In the genomic region with DNA sequence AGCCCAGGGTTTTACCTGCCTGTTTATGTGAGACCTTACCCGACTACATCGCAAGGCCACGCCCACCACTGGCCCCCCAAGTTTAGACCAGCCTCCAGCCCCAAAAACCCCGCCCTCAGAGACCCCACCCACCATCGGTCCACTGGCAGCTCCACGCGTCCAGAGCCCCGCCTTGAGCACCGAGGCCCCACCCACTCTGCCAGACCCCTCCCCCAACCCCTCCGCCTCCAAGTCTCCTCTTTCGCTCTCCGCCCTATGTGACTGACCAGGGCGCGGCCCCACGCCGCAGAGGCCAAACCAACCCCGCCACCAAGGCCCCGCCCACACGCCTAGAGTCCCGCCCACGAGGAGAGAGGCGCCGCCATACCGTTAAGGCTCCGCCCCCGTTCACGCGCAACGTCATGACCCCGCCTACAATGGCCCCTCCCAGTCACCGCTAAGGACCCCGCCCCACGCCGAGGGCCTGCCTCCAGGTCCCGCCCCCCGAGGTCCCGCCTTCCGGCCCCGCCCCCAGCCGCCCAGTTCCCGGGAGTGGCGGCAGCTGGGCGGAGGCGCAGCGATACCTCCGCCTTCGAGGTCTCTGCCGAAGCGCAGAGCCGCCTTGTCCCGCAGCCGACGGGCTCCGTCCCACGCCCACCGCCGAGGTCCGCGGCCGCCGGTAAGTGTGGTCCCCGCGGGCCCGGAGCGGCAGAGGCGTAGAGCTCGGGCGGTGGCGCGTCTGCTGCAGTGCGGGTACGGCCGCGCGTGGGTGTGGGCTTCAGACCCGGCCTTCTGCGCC, we compare ENCODE assay signal across 8 mouse cellular contexts. TPM values are rescaled to one million over a fixed set of nuclear protein-coding genes. Genes with fewer than 3 reads are reported as not detected.
DNase-seq lines count a peak whose midpoint lies in the region; ATAC-seq and TF ChIP-seq lines count a peak whose summit lies in the region.

Gene Dop1b, plus strand, starts transcription at position 494 of the 778 bp plus-strand sequence.

- peak within 1 kb of the TSS; percentile 64 for H3K4me3 ChIP-seq in heart, embryonic 12.5 days
- H3K4me3 ChIP-seq in kidney, postnatal 0 days (replicated peaks; ENCODE audit: low read depth, low read length) = peak within 1 kb of the TSS; percentile 69
- peak within 1 kb of the TSS; percentile 87 for H3K4me3 ChIP-seq in liver, embryonic 11.5 days (ENCODE audit: low read depth, low read length)
- peak within 1 kb of the TSS; percentile 77 for H3K4me3 ChIP-seq in stomach, embryonic 14.5 days (ENCODE audit: low read depth, low read length)

- no peaks in the 10 kb centered on the region for H3K36me3 ChIP-seq in heart, embryonic 12.5 days
- no peaks in the 10 kb centered on the region for H3K36me3 ChIP-seq in kidney, postnatal 0 days (ENCODE audit: insufficient read depth, low read length)
- H3K36me3 ChIP-seq in liver, embryonic 11.5 days (ENCODE audit: control insufficient read depth, insufficient read depth, low read length) = no peaks in the 10 kb centered on the region
- H3K36me3 ChIP-seq in stomach, embryonic 14.5 days (ENCODE audit: control insufficient read depth, insufficient read depth, low read length) = no peaks in the 10 kb centered on the region

- DNase-seq in CD4-positive helper T cell, adult 2 months (ENCODE audit: low read depth, low spot score) = peak; percentile 97
- peak; percentile 91 for DNase-seq in brain, embryonic 18.5 days (ENCODE audit: low read depth, low spot score)
- DNase-seq in kidney, postnatal 0 days (ENCODE audit: low spot score) = peak; percentile 99
- DNase-seq in liver, embryonic 11.5 days (ENCODE audit: low spot score) = peak; percentile 100
- peak; percentile 98 for DNase-seq in naive thymus-derived CD4-positive, alpha-beta T cell, adult 2 months (ENCODE audit: low read depth)

- peak; percentile 80 for ATAC-seq in erythroid progenitor cell, adult 5-6 weeks (replicated peaks; ENCODE audit: low FRiP score, poor library complexity, severe bottlenecking)
- peak; percentile 97 for ATAC-seq in heart, embryonic 12.5 days (ENCODE audit: insufficient number of reproducible peaks, low FRiP score)
- ATAC-seq in kidney, postnatal 0 days (replicated peaks; ENCODE audit: low FRiP score, low read depth) = peak; percentile 96
- ATAC-seq in liver, embryonic 11.5 days (replicated peaks; ENCODE audit: low FRiP score) = peak; percentile 89
- ATAC-seq in stomach, embryonic 14.5 days (ENCODE audit: insufficient number of reproducible peaks, insufficient read depth, low FRiP score, low read depth) = peak; percentile 91

- TF ChIP-seq CTCF in kidney, postnatal 0 days (IDR thresholded peaks at IDR 0.05; ENCODE audit: low read depth) = no peak; the same call in 1 of the 2 replicates

- peaks cover 5% of the 10 kb centered on the region; the same call in 1 of the 2 replicates for H3K4me1 ChIP-seq in heart, embryonic 12.5 days (replicated peaks)
- H3K4me1 ChIP-seq in kidney, postnatal 0 days (replicated peaks; ENCODE audit: insufficient read depth, low read length) = no peaks in the 10 kb centered on the region
- H3K4me1 ChIP-seq in liver, embryonic 11.5 days (replicated peaks; ENCODE audit: control insufficient read depth, insufficient read depth, low read length) = peaks cover 11% of the 10 kb centered on the region
- H3K4me1 ChIP-seq in stomach, embryonic 14.5 days (ENCODE audit: control insufficient read depth, insufficient read depth, low read length) = peaks cover 8% of the 10 kb centered on the region

- peak within 1 kb of the TSS; percentile 91 for H3K4me2 ChIP-seq in heart, embryonic 12.5 days
- peak within 1 kb of the TSS; percentile 74 for H3K4me2 ChIP-seq in kidney, postnatal 0 days (ENCODE audit: low read length)
- peak within 1 kb of the TSS; percentile 99 for H3K4me2 ChIP-seq in liver, embryonic 11.5 days
- peak within 1 kb of the TSS; percentile 94 for H3K4me2 ChIP-seq in stomach, embryonic 14.5 days (replicated peaks; ENCODE audit: low read depth, low read length)

- H3K9me3 ChIP-seq in heart, embryonic 12.5 days (replicated peaks) = 0 out of 2 replicates have a peak, but pooled peaks cover 3% of the 10 kb centered on the region
- no peaks in the 10 kb centered on the region for H3K9me3 ChIP-seq in kidney, postnatal 0 days (replicated peaks; ENCODE audit: low read length)
- H3K9me3 ChIP-seq in liver, embryonic 11.5 days (ENCODE audit: control insufficient read depth, low read length) = no peaks in the 10 kb centered on the region
- no peaks in the 10 kb centered on the region for H3K9me3 ChIP-seq in stomach, embryonic 14.5 days (ENCODE audit: control insufficient read depth, low read depth, low read length)

- H3K27me3 ChIP-seq in heart, embryonic 12.5 days (replicated peaks) = peaks cover 17% of the 10 kb centered on the region
- H3K27me3 ChIP-seq in kidney, postnatal 0 days (ENCODE audit: insufficient read depth, low read length) = no peaks in the 10 kb centered on the region
- H3K27me3 ChIP-seq in liver, embryonic 11.5 days (replicated peaks; ENCODE audit: control insufficient read depth, insufficient read depth, low read length) = no peaks in the 10 kb centered on the region
- H3K27me3 ChIP-seq in stomach, embryonic 14.5 days (ENCODE audit: control insufficient read depth, insufficient read depth, low read length) = no peaks in the 10 kb centered on the region

- WGBS in heart, embryonic 12.5 days = under 1% methylated on average over 74 of the region's 77 CpGs
- WGBS in kidney, postnatal 0 days = under 1% methylated on average over 68 of the region's 77 CpGs
- WGBS in liver, embryonic 11.5 days = under 1% methylated on average over 76 of the region's 77 CpGs
- WGBS in stomach, embryonic 14.5 days = under 1% methylated on average over 77 of the region's 77 CpGs

- H3K27ac ChIP-seq in heart, embryonic 12.5 days (ENCODE audit: poor library complexity, severe bottlenecking) = no peak within 1 kb of the TSS
- H3K27ac ChIP-seq in kidney, postnatal 0 days = peak within 1 kb of the TSS; percentile 32; the same call in 1 of the 2 replicates
- peak within 1 kb of the TSS; percentile 77 for H3K27ac ChIP-seq in liver, embryonic 11.5 days (ENCODE audit: low read depth, low read length)
- H3K27ac ChIP-seq in stomach, embryonic 14.5 days (ENCODE audit: low read length) = peak within 1 kb of the TSS; percentile 55; the same call in 1 of the 2 replicates

- H3K9ac ChIP-seq in heart, embryonic 12.5 days = peak within 1 kb of the TSS; percentile 80
- peak within 1 kb of the TSS; percentile 70 for H3K9ac ChIP-seq in kidney, postnatal 0 days (ENCODE audit: low read depth, low read length)
- peak within 1 kb of the TSS; percentile 89 for H3K9ac ChIP-seq in liver, embryonic 11.5 days (ENCODE audit: low read depth, low read length)
- peak within 1 kb of the TSS; percentile 67; the same call in 1 of the 2 replicates for H3K9ac ChIP-seq in stomach, embryonic 14.5 days (replicated peaks; ENCODE audit: low read depth, low read length)

RNA-seq across cellular contexts. Expression of gene Dop1b, which starts in this region (rescaled TPM):
- total RNA-seq in erythroid progenitor cell, adult 5-6 weeks (2015; ENCODE audit: low replicate concordance) = 98.0 and 113 TPM in 2 replicates
- total RNA-seq in erythroid progenitor cell, adult 5-6 weeks (2017; ENCODE audit: low replicate concordance) = 24.0 and 36.8 TPM in 2 replicates
- polyA plus RNA-seq in heart, embryonic 12.5 days (2016; fragmentation: Nextera tagmentation; extraction: Ambion mirVana) = 6.9 and 9.2 TPM in 2 replicates
- 22.5 and 23.6 TPM in 2 replicates for polyA plus RNA-seq in kidney, postnatal 0 days (2015; fragmentation: Nextera tagmentation; extraction: Ambion mirVana)
- 18.1 and 19.1 TPM in 2 replicates for polyA plus RNA-seq in liver, embryonic 11.5 days (2014; fragmentation: Nextera tagmentation; extraction: Ambion mirVana)
- polyA plus RNA-seq in stomach, embryonic 14.5 days (2014; fragmentation: Nextera tagmentation; extraction: Ambion mirVana) = 20.4 and 24.7 TPM in 2 replicates
